Mouse (Mus musculus) spleen, adult 2 months (tissue): ENCODE data around the gene Fgfr1op. TPM values are rescaled to one million over a fixed set of nuclear protein-coding genes. Genes with fewer than 3 reads are reported as not detected.
"Not testable (repeated sequence)": the region's sequence is repeated elsewhere in the genome, so short reads cannot be mapped to it uniquely, and the experiment has no call there.

Source experiments
- DNase-seq, 2 experiments: peaks; one replicate each; pipeline versions ENCODE4 v3.0.0 to v3.0.0-alpha.2; 2012 to 2021; ENCODE audit warnings: low spot score in 2 of 2, low read depth in 1 of 2
- H3K27ac ChIP-seq: fragments of 200-500 bp; 2 replicates; pipeline ENCODE4 v1.5.1; 2012; ENCODE audit warnings: low read length, inconsistent platforms; ENCODE audit not compliant: insufficient read depth
- H3K27me3 ChIP-seq: fragments of 200-500 bp; 2 replicates; pipeline ENCODE4 v1.6.1; 2012; ENCODE audit warnings: mild to moderate bottlenecking, moderate library complexity, low read length, inconsistent platforms; ENCODE audit not compliant: control insufficient read depth, insufficient read depth
- H3K36me3 ChIP-seq: fragments of 200-500 bp; 2 replicates; pipeline ENCODE4 v1.6.1; 2012; ENCODE audit warnings: mild to moderate bottlenecking, low read length, inconsistent platforms; ENCODE audit not compliant: control insufficient read depth, insufficient read depth
- H3K4me1 ChIP-seq: fragments of 200-500 bp; 2 replicates; pipeline ENCODE4 v1.6.1; 2011; ENCODE audit warnings: inconsistent platforms; ENCODE audit not compliant: control insufficient read depth, insufficient read depth, insufficient read length
- H3K4me3 ChIP-seq: fragments of 200-500 bp; 2 replicates; pipeline ENCODE4 v1.5.1; 2011; ENCODE audit warnings: mild to moderate bottlenecking, inconsistent platforms; ENCODE audit not compliant: insufficient read depth, insufficient read length; ENCODE audit errors: extremely low read depth
- CTCF ChIP-seq: fragments of 200-500 bp; IDR thresholded peaks from 2 replicates; pipeline ENCODE4 v1.5.1; 2011; ENCODE audit warnings: mild to moderate bottlenecking, inconsistent platforms; ENCODE audit not compliant: insufficient read depth, insufficient read length, insufficient replicate concordance; ENCODE audit errors: extremely low read depth
- POLR2A ChIP-seq: fragments of 200-500 bp; IDR thresholded peaks from 2 replicates; pipeline ENCODE4 v1.6.1; 2011; ENCODE audit warnings: low read depth, low read length, inconsistent platforms
- WGBS: fragments of 180-500 bp; shearing (Covaris S2); methylation state at CpG from one replicate; pipeline ENCODE4 v1.1.7; 2018; 5-methylcytosine and 5-hydroxymethylcytosine counted together
- polyA plus RNA-seq: library from polyadenylated mRNA; depleted of rRNA; stranded (reverse); fragments of >200 nt; gene quantifications from 2 replicates; pipeline ENCODE4 v1.2.3, GENCODE M21; 2012

The Fgfr1op gene
- polyA plus RNA-seq, 1 experiment, result 2.2 TPM

DNA sequence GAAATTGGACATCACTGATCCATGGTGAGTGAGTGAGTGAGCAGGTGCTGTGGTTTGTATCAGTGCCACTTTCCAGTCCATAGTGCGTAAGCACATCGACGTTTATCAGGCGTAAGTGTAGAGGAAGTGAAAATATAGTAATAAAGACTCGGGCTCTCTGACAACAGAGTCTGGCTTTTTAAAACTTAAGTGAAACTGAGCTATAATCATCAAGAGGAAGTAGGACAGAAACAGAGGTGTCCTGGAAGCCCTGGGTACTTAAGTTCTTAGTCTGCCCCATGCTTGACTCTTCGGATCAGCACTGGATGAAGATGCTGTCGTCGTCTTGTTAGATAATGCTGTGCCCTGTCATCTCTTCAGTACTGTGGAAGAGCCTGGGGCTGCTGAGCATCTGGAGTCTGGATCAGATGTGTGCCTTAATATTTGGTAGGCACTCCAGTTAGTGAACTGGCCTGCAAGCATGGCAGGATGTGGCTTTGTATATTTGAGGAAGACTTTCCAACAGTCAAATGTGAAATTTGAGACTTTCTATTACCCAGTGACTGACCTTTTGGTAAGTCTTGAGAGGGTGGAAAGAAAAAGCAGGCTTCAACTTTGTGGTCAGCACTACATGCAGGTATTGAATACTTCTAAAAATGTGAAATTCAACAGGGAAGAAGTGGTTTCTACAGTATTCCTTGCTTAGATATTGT is 30.5 kb downstream of the Fgfr1op start:
- Histone ChIP-seq H3K4me3 (peak overlapping the region; percentile 24; the same call in 1 of the 2 replicates), H3K36me3 (peaks cover 18% of the 10 kb centered on the region), H3K27ac (peak overlapping the region; percentile 95), H3K4me1 (peaks cover 20% of the 10 kb centered on the region; the same call in 1 of the 2 replicates), H3K27me3 (no peaks in the 10 kb centered on the region)
- peak; percentile 46 to 83 for DNase-seq
- 22% methylated on average over 8 of the region's 8 CpGs for WGBS
- no peak for TF ChIP-seq CTCF
- TF ChIP-seq POLR2A, result no peak

DNA sequence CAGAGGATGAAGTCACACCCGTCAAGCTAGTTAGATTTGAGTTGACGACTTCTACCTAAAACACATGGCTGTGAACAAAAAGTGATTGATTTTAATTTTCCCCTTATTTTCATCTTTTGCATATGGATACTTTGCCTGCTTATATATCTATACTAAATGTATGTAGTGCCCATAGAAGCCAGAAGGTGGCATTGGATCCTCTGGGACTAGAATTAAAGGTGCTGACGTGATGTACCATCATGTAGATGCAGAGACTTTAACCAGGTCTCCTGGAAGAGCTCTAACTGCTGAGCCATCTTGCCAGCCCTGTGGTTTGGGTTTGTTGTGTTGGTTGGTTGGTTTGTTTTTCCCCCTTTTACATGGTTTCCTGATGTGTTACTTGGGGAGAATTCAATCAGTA is 32.4 kb downstream of the Fgfr1op start:
- H3K4me1 ChIP-seq, result peaks cover 20% of the 10 kb centered on the region; the same call in 1 of the 2 replicates
- no peak overlapping the region for H3K4me3 ChIP-seq
- WGBS, result 77% methylated on average over 3 of the region's 3 CpGs
- H3K27me3 ChIP-seq, result no peaks in the 10 kb centered on the region
- TF ChIP-seq CTCF, result no peak
- TF ChIP-seq POLR2A, result no peak
- peak in 1 of 2 experiments; percentile 58 for DNase-seq
- peak overlapping the region; percentile 89 for H3K27ac ChIP-seq
- peaks cover 9% of the 10 kb centered on the region for H3K36me3 ChIP-seq

DNA sequence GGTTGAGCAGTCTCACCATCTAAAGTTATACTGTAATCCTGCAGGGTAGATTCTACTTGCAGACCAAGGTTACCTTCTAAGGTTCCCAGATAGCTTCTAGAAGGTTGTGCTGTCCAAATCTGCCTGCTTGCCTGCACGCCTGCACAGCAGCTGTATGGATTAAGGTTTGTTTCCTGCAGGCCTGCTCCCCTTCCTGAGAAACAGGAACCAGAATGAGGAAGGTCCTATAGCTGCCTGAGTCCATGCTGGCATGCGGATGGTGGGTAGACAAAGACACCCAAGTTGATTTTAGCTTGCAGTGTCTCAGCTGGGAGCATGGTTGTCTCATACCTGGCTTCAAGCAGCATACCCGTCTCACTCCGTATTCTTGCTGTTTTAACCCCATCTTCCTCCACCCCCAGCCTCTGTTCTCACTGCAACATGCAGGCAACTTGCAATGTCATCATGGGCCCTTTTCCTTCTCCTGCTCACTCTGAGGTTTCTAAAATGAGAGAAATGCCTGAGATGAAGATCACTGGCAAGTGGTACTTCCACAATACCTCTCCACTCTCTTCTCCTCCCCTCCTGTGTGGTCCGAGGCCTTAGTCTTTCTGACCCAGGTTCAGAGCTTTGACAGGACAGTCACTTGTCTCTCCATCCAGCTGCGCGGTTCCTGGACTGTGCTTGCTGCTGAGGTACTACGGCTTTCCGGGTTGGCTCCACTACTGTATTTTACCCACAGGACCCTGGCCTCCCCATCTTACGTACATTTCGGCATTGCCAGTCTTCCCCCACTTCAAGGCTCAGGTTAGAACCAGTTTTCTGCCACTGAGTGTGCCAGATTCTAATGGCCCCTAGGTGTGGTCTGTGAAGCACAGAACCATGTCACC is 34.0 kb downstream of the Fgfr1op start:
- H3K4me3 ChIP-seq, result no peak overlapping the region
- H3K36me3 ChIP-seq, result peaks cover 4% of the 10 kb centered on the region
- peaks cover 24% of the 10 kb centered on the region for H3K4me1 ChIP-seq
- no peak for DNase-seq
- TF ChIP-seq CTCF (no peak), POLR2A (no peak)
- H3K27ac ChIP-seq, result no peak overlapping the region; the same call in 1 of the 2 replicates
- H3K27me3 ChIP-seq, result no peaks in the 10 kb centered on the region
- 72% methylated on average over 11 of the region's 11 CpGs for WGBS

- peaks cover 24% of the 10 kb centered on the region for H3K4me1 ChIP-seq
- DNase-seq, result no peak
- no peak overlapping the region for H3K27ac ChIP-seq
- no peaks in the 10 kb centered on the region for H3K27me3 ChIP-seq
- H3K4me3 ChIP-seq, result no peak overlapping the region
- 91% methylated on average over 1 of the region's 1 CpGs for WGBS
- TF ChIP-seq CTCF, result no peak
- no peak for TF ChIP-seq POLR2A
- H3K36me3 ChIP-seq, result no peaks in the 10 kb centered on the region
These were observed 34.6 kb downstream of the Fgfr1op start for GRCm38 (mm10) chr17:8199936-8200330.

- TF ChIP-seq POLR2A, result no peak
- no peak for TF ChIP-seq CTCF
- no peak overlapping the region for H3K4me3 ChIP-seq
- no peak for DNase-seq
- 68% methylated on average over 1 of the region's 1 CpGs for WGBS
- H3K4me1 ChIP-seq, result peaks cover 12% of the 10 kb centered on the region
- no peaks in the 10 kb centered on the region for H3K27me3 ChIP-seq
- H3K36me3 ChIP-seq, result no peaks in the 10 kb centered on the region
- no peak overlapping the region for H3K27ac ChIP-seq
These were observed 38.2 kb downstream of the Fgfr1op start for GRCm38 (mm10) chr17:8203487-8203886.

DNA sequence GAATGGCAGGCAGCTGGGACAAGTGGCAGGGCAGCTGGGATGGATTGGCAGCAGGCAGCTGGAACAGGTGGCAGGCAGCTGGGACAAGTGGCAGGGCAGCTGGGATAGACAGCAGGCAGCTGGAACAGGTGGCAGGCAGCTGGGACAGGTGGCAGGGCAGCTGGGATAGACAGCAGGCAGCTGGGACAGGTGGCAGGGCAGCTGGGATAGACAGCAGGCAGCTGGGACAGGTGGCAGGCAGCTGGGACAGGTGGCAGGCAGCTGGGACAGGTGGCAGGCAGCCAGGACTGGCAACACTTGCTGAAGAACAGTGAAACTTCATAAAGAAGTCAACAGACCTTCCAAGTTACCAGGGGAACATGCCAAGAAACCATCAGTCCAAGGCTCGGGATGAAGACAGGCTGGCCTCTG is 39.9 kb downstream of the Fgfr1op start:
- not testable (repeated sequence) for H3K4me3 ChIP-seq, DNase-seq, H3K27me3 ChIP-seq, H3K27ac ChIP-seq, H3K36me3 ChIP-seq
- WGBS, result 77% methylated on average over 1 of the region's 1 CpGs
- peaks cover 14% of the 10 kb centered on the region for H3K4me1 ChIP-seq

- no peaks in the 10 kb centered on the region for H3K36me3 ChIP-seq
- no peak overlapping the region for H3K27ac ChIP-seq
- no peaks in the 10 kb centered on the region for H3K27me3 ChIP-seq
- WGBS, result 81% methylated on average over 5 of the region's 5 CpGs
- DNase-seq, result no peak
- peaks cover 21% of the 10 kb centered on the region for H3K4me1 ChIP-seq
- TF ChIP-seq CTCF (no peak), POLR2A (no peak)
- no peak overlapping the region for H3K4me3 ChIP-seq
These were observed 41.4 kb downstream of the Fgfr1op start for GRCm38 (mm10) chr17:8206691-8207090.
